Mouse (Mus musculus) embryonic stem cell, embryonic (primary cell): Measurements from ENCODE around the gene Avpi1.

ENCODE experiments used
- CTCF ChIA-PET, 4 experiments: fragments of 300-600 bp in 2 of 4; fragments of 350-600 bp in 2 of 4; sonication (Branson Sonifier 250); formaldehyde crosslinking; loops; one replicate each; lab custom pipeline; 2022; ENCODE audit warnings: inconsistent platforms in 2 of 4; lab: Charles Lee
- POLR2A ChIA-PET, 4 experiments: fragments of 300-600 bp in 2 of 4; fragments of 350-600 bp in 2 of 4; sonication (Branson Sonifier 250); formaldehyde crosslinking; loops; one replicate each; lab custom pipeline; 2022; ENCODE audit warnings: antibody characterized with exemption in 4 of 4, inconsistent platforms in 1 of 4; lab: Charles Lee

Avpi1 gene

DNA sequence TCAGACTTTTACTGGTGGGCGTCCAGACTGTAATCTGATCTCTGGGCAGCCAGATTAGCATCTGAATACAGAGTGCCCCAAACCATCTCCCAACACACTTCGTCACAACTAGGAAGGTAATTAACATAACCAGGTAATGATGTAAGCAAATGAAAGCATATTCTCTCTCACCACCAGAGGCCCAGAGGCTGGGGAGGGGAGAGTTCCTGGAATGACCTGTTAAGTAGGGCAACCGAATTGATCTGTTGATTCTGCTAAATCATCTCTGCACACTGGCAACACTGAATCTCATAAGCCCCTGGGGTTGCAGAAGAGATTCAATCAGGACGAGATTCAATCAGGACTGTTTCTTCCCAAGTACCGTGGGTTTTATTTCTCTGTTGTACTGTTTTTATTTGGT is 7.3 kb upstream of the Avpi1 start:
- CTCF ChIA-PET, result interaction anchor here in 2 of 4 experiments (1.1 to 1.4 kb wide), 2 partner anchors 16 kb away, joined by 3 to 7 read pairs; no protein-coding TSS in a partner anchor
- POLR2A ChIA-PET, result interaction anchor here (0.6 to 19.8 kb wide), 25 partner anchors 8 to 1539 kb away, joined by 3 to 403 read pairs (median 7); partner anchors contain the start of genes Avpi1 (in 3 of the 4), Pi4k2a (in 3 of the 4), Marveld1 (in 2 of the 4) and Ankrd2 (in 1 of the 4)

DNA sequence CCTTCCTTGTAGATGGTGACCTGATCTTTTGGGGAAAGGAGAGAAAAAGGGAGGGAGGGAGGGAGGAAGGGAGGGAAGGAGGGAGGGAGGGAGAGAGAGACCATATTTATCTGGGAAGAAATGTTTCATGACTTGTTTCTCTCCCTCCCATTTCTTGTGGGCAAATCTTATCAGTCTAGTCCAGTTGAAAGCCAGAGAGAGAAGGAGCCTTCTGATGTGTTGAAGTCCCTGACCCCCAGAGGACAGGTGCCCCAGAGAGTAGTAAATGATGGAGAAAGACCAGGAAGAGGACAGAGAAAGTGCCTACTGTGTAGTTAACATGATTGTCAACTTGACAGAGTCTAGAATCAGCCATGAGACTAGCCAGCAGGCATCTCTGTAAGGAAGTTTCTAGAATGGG is 6.2 kb upstream of the Avpi1 start:
- POLR2A ChIA-PET, result interaction anchor here in 3 of 4 experiments (0.7 to 19.8 kb wide), 15 partner anchors 7 to 90 kb away, joined by 3 to 403 read pairs (median 7); partner anchors contain the start of genes Avpi1 (in 3 of the 3), Marveld1 (in 2 of the 3), Hoga1 (in 1 of the 3) and Pi4k2a (in 1 of the 3)

DNA sequence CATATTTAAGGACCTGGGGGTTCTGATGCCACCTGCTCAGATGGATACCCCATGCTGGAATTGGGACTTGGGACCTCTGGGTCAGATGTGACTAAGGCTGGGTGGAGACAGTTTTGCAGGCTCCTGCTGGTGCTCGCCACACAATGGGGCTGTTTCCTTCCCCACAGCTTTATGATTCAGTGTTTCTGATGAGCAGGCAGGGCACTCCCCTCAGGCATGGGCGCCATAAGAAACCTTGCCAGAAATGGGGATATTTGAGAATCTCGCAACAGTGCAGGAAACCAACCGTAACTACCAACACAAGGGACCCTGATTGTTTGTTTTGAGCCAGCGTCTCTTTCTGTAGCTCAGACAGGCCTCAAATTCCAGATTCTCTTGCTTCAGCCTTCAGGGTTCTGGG is 2.2 kb upstream of the Avpi1 start:
- ChIA-PET POLR2A (interaction anchor here in 3 of 4 experiments (0.7 to 15.0 kb wide), 15 partner anchors 7 to 80 kb away, joined by 3 to 403 read pairs (median 25); partner anchors contain the start of genes Marveld1 (in 2 of the 3), Pi4k2a (in 2 of the 3) and Zfyve27 (in 1 of the 3)), CTCF (no interaction called here)

More for the DNA sequence above, 6.2 kb upstream of the Avpi1 start:
- CTCF ChIA-PET, result no interaction called here

DNA sequence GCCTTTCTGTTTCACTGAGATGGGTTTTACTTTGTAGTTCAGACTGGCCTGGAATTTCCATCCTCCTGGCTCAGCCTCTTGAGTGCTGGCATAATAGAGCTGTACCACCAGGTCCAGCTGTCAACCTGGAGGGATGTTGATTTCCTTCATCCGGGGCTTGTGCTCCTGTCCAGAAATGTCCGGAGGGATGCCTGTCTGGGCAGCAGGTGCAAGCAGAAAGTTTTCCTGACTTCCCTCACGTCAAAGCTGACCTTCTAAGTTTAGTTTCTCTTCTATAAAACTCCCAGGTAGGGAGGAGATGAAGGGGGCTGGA is 1.4 kb upstream of the Avpi1 start:
- ChIA-PET CTCF (interaction anchor here in 2 of 4 experiments (0.7 to 2.8 kb wide), 7 partner anchors 9 to 95 kb away, joined by 3 to 8 read pairs (median 3); partner anchors contain the start of genes Ankrd2 (in 1 of the 2) and Marveld1 (in 1 of the 2)), POLR2A (interaction anchor here in 3 of 4 experiments (0.7 to 15.0 kb wide), 35 partner anchors 8 to 1057 kb away, joined by 3 to 403 read pairs (median 8); partner anchors contain the start of genes Marveld1 (in 3 of the 3), Pi4k2a (in 3 of the 3), Hoga1 (in 1 of the 3) and Mms19 (in 1 of the 3))

DNA sequence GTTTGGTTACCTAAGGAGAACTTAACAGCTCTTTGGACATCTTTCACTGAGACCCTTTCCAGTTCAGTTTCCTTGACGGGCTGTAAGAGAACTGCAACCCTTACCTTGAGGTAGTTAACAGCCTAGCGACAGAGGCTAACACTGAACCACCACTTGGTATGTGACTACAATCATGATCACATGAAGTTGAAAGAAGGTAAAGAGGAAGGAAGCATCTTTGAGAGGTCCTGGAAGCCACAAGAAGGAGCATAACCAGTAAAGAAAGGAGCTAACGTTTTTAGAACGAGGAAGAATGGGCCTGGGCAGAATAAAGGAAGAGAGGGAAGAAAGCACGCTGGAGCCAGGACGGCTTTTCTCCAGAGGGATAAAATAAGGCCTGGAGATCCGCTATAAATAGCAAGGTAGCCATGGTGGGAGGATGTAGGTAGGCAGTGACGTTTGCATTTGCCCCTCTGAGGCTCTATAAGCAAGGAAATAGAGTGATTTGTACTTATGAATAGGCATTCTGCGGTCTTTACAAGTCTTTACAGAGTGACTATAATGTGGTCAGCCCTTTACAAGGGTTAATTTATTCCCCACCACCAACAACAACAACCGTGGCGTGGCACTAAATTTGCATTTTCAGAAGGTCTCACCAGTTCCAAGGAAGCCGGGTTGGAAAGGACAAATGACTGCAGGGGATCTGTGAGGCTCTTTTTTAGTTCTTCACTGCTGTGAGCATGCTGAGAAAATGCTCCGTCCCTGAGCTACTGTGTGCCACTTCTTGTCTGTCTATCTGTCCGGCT is 842 bp upstream of the Avpi1 start:
- POLR2A ChIA-PET, result interaction anchor here in 3 of 4 experiments (0.6 to 15.0 kb wide), 84 partner anchors 7 to 1056 kb away, joined by 3 to 403 read pairs (median 5); partner anchors contain the start of genes Marveld1 (in 3 of the 3), Pi4k2a (in 3 of the 3), Crtac1 (in 2 of the 3) and Exosc1 (in 2 of the 3)
- CTCF ChIA-PET, result interaction anchor here (0.6 to 3.3 kb wide), 18 partner anchors 10 to 328 kb away, joined by 3 to 32 read pairs (median 4); partner anchors contain the start of genes Ankrd2 (in 1 of the 4), Arhgap19 (in 1 of the 4) and Marveld1 (in 1 of the 4)

DNA sequence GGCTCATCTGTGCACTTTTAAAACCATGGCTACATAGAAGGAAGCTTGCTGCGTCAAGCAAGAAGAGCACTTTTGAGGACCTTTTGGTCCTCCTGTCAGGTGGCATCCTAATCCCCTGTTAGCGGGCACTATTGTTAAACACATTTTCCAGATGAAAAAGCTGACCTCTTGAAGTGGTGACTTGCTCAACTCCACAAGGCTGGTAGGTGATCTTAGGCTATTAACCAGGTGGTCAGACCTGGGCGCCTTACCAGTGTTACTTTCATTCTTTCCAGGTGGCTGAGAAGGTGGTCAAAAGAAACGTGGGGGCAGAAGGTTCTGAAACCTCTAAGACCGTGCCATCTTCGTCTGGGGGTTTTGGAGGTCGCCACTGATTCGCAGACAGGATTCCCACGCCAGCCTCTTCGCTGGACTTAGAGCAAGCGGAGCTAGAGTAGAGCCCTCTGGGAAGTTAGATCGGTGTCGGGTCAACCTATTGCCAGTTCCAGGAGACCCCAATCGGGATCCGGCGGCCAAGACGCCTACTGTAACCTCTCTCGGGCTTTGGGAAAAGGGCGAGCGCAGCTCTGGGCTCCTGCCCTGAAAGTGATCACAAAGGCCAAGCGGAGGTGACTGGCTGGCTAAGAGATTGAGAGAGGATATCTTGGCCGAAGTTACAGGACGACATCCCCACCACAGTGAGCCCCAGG is 663 bp downstream of the Avpi1 start:
- ChIA-PET CTCF (interaction anchor here in 3 of 4 experiments (0.5 to 3.3 kb wide), 14 partner anchors 14 to 326 kb away, joined by 3 to 12 read pairs (median 4); partner anchors contain the start of genes Arhgap19 (in 1 of the 3) and Marveld1 (in 1 of the 3)), POLR2A (interaction anchor here in 3 of 4 experiments (0.6 to 15.0 kb wide), 70 partner anchors 8 to 1404 kb away, joined by 3 to 403 read pairs (median 5); partner anchors contain the start of genes Marveld1 (in 3 of the 3), Pi4k2a (in 3 of the 3), Exosc1 (in 2 of the 3) and Zdhhc16 (in 2 of the 3))

DNA sequence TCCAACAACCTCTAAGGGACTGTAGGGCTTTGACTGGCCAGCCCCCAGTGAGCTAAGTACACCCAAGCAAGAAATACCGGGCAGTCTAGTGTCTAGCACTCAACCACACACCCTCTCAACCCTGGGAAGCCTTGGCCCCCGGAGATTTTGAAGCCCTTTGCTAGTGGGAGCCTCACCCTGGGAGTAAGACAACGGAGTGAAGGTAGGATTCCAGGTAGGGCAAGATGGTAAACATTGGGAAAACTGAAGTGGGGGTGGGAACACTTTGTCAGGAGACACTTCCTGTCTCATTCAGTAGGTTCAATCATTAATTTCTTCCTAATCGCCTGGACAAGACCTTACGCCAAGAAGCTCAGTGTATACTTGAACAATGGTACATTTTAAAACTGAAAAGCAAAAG is 1.8 kb downstream of the Avpi1 start:
- CTCF ChIA-PET, result interaction anchor here in 3 of 4 experiments (1.3 to 3.3 kb wide), 4 partner anchors 17 to 58 kb away, joined by 3 to 12 read pairs (median 6); no protein-coding TSS in a partner anchor
- POLR2A ChIA-PET, result interaction anchor here (0.9 to 15.0 kb wide), 19 partner anchors 8 to 145 kb away, joined by 3 to 403 read pairs (median 11); partner anchors contain the start of genes Pi4k2a (in 2 of the 4), Marveld1 (in 1 of the 4) and Ubtd1 (in 1 of the 4)

DNA sequence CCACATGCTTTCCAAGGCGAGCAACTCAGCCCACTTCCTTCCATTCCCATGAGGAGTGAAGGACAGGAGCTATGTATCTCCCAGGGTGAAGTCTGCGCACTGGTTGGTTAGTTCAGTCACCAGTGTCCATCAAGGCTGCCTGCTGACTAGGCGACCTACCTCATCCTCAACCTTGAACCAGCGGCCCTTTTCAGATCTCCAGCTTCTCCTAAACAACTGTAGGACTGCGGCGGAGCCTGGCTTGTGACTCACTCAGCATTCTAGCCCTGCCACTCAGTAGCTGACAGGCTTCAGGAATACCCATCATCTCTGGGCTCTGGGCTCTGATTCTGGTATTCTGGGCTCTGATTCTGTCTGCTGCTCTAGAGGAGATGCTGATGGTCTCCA is 2.6 kb downstream of the Avpi1 start:
- CTCF ChIA-PET, result interaction anchor here in 3 of 4 experiments (0.8 to 3.3 kb wide), 3 partner anchors 19 to 26 kb away, joined by 3 to 12 read pairs (median 5); no protein-coding TSS in a partner anchor
- POLR2A ChIA-PET, result interaction anchor here (0.5 to 15.0 kb wide), 20 partner anchors 8 to 218 kb away, joined by 3 to 403 read pairs (median 8); partner anchors contain the start of genes Pi4k2a (in 3 of the 4) and Marveld1 (in 2 of the 4)

DNA sequence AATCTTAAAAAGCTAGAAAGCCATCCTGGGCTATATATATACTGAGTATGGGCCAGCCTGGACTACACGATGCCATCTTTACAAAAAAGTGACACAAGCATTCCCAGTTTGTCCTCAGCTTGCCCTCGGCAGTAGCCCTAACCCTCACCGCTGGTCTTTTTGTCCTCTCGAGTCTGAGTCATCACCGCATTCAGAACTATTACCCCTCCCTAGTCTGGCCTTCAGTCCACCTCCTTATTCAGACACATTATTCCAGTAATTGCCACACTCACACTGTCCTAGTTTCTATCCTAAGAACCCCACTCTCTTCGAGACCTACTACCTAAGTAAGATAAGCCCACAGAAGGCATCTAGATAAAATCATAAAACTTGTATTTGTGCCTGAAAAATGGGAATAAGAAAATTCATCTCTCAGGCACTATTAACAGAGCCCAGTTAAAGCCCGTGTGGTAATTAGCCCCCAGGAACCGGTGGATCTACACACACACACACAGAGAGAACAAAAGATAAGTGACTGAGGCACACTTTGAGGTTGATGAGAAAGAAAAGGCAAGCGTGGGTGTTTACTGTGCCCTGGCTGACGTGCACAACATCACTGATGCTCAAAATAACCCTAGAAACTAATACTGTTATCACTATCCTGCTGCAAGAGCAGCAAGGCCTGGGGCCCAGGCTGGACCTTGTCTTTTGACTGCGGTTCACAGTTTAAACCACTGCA is 3.2 kb downstream of the Avpi1 start:
- CTCF ChIA-PET, result interaction anchor here in 2 of 4 experiments (1.6 to 2.0 kb wide), 2 partner anchors 26 to 27 kb away, joined by 4 to 5 read pairs; no protein-coding TSS in a partner anchor
- POLR2A ChIA-PET, result interaction anchor here (0.5 to 15.0 kb wide), 27 partner anchors 7 to 217 kb away, joined by 3 to 403 read pairs (median 7); partner anchors contain the start of genes Pi4k2a (in 3 of the 4) and Marveld1 (in 2 of the 4)

DNA sequence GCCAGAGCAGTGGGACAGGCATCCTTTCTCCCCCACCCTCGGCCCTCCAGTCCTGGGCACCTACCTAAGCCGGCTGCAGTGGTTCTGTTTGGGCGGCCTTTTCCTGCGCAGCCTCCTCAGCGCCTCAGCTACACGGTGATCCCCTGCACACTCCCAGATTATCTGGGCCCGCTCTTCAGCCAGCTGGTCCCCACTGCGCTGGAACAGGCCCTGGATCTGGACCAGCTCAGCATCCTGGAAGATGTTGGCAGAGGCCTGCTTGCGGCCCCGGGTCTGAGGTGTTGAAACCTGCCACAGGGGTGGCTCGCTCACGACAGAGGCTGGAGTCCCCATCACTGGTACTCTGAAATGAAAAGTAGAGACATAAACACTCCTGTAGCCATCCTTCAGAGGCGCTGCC is 4.2 kb downstream of the Avpi1 start:
- POLR2A ChIA-PET, result interaction anchor here (0.7 to 15.0 kb wide), 20 partner anchors 10 to 173 kb away, joined by 3 to 403 read pairs (median 4); partner anchors contain the start of genes Pi4k2a (in 2 of the 4), Marveld1 (in 1 of the 4) and Ubtd1 (in 1 of the 4)

DNA sequence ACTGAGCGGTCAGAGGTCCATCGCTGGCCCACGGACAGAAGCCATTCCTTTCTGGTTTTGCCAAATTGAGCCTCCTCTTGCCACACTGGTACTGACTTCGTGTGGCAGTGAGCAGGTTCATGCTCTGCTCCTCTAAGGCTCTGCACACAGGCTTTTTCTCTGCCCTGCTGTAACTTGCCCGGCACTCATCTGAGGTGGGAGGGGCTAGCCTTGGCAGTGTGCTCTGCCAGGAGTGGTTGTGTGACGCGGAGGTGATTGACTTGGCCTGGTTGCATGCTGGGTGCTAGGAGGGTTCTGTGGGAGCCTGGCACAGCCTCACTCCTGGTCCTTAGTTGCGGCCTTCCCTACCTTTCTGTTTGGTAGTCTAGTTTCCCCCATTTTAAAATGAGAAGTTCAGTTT is 8.4 kb downstream of the Avpi1 start:
- ChIA-PET CTCF (interaction anchor here in 2 of 4 experiments (1.2 to 1.7 kb wide), 3 partner anchors 32 to 94 kb away, joined by 4 read pairs; no protein-coding TSS in a partner anchor), POLR2A (interaction anchor here in 3 of 4 experiments (0.5 to 15.0 kb wide), 13 partner anchors 8 to 659 kb away, joined by 3 to 403 read pairs (median 3); partner anchors contain the start of genes Avpi1 (in 3 of the 3), Marveld1 (in 1 of the 3) and Pi4k2a (in 1 of the 3))

More for the DNA sequence above, 4.2 kb downstream of the Avpi1 start:
- CTCF ChIA-PET, result interaction anchor here in 2 of 4 experiments (0.7 to 2.0 kb wide), 3 partner anchors 27 to 42 kb away, joined by 3 to 5 read pairs (median 4); no protein-coding TSS in a partner anchor

DNA sequence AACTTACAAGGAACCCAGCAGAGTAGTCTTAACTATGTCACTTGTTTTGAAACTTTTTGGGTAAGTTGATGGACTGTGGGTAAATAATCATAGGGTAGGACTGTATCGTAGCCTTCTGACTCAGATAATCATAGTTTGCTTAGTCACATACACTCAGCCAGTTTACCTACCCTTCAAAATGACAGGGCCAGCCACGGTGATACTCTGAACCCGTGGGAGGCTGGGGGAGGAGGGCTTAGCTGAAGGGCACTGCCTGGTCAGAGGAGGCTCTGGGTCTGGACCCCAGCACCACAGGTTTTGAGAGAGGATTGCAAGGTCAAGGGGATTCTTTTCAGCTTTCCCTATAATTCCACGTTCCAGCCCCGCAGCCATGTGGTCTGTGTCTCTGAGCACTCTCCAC is 10.3 kb downstream of the Avpi1 start:
- ChIA-PET POLR2A (interaction anchor here in 3 of 4 experiments (0.6 to 15.0 kb wide), 9 partner anchors 10 to 50 kb away, joined by 3 to 403 read pairs (median 7); partner anchors contain the start of genes Avpi1 (in 2 of the 3), Marveld1 (in 1 of the 3) and Pi4k2a (in 1 of the 3)), CTCF (interaction anchor here in 1 of 4 experiments (0.6 kb wide), 1 partner anchor 10 kb away, joined by 32 read pairs; the partner anchor contains the start of gene Avpi1)

DNA sequence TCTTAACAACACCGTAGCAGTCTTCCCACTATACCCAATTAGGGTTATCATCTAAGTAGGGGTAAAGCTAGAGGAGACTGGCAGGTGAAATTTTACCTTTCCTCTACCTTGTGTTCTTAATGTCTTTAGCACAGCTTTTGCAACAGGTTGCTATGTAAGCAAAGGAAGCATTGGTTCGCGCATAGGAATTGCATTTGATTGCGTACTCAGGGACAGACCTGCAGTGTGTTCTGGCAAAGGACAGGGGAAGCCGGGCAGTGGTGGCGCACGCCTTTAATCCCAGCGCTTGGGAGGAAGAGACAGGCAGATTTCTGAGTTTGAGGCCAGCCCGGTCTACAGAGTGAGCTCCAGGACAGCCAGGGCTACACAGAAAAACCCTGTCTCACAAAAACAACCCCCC is 10.7 kb downstream of the Avpi1 start:
- POLR2A ChIA-PET, result interaction anchor here in 3 of 4 experiments (0.6 to 15.0 kb wide), 11 partner anchors 10 to 50 kb away, joined by 3 to 403 read pairs (median 5); partner anchors contain the start of genes Avpi1 (in 2 of the 3), Marveld1 (in 1 of the 3) and Pi4k2a (in 1 of the 3)
- CTCF ChIA-PET, result interaction anchor here in 1 of 4 experiments (0.6 kb wide), 1 partner anchor 11 kb away, joined by 32 read pairs; the partner anchor contains the start of gene Avpi1

DNA sequence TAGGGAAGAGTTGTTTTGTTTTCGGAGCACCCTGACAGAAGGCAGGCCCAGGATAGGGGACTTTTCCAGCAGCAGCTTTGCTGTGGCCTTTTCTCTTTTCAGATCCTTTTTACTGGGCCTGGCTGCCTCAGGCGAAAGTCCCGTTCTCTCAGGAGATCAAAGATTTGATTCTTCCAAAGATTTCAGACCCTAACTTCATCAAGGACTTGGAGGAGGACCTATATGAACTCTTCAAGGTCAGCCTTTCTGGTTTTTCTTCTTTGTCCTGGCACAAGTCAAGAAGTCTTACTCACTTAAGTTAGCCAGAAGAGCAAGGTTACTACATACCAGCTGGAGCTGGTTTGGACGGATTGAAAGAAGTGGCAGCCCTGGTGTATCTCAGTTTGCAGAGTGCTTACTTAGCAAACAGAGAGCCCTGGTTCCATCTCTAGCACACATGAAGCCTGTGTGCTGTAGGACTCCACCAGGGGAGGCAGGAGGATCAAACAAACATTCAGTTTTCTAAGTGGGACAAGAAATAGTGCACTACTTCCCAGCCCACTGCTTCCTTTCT is 13.0 kb downstream of the Avpi1 start:
- ChIA-PET CTCF (interaction anchor here in 1 of 4 experiments (0.6 kb wide), 1 partner anchor 536 kb away, joined by 4 read pairs; no protein-coding TSS in a partner anchor), POLR2A (interaction anchor here in 3 of 4 experiments (0.8 to 4.6 kb wide), 5 partner anchors 10 to 13 kb away, joined by 3 to 56 read pairs (median 4); partner anchors contain the start of gene Avpi1 (in 3 of the 3))

DNA sequence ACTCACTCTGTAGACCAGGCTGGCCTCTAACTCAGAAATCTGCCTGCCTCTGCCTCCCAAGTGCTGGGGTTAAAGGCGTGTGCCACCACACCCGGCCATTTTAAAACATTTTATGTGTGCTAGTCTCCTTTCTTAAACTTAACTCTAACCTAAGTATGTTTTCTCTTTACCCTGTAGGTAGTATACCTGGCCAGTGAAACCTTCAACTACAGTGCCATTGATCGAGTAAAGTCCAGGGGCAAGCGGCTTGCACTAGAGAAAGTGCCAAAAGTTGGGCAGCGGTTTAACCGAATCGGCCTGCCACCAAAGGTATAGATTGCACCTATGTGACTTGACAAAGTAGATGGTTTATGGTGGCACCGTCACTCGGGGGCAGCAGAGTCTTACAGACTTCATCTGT is 24.2 kb downstream of the Avpi1 start:
- CTCF ChIA-PET, result interaction anchor here in 1 of 4 experiments (1.0 kb wide), 2 partner anchors 47 to 61 kb away, joined by 3 to 4 read pairs; no protein-coding TSS in a partner anchor
- POLR2A ChIA-PET, result interaction anchor here in 2 of 4 experiments (0.6 to 2.3 kb wide), 6 partner anchors 15 to 1423 kb away, joined by 3 to 13 read pairs (median 3); partner anchors contain the start of gene Pi4k2a (in 2 of the 2)
